Mouse (Mus musculus) small intestine, adult 2 months (tissue): Measurements from ENCODE around the gene Ajap1.

Experiments
- CTCF ChIP-seq: fragments of 200-500 bp; IDR thresholded peaks from 2 replicates; pipeline ENCODE4 v1.5.1; 2012; ENCODE audit warnings: low read depth, mild to moderate bottlenecking, control low read depth, inconsistent platforms, low read length, moderate library complexity, mixed read lengths; ENCODE audit not compliant: insufficient replicate concordance, insufficient read length; ENCODE audit errors: extremely low read depth
- POLR2A ChIP-seq: fragments of 200-500 bp; IDR thresholded peaks from 2 replicates; pipeline ENCODE4 v1.6.1; 2012; ENCODE audit warnings: low read depth, mild to moderate bottlenecking, control low read depth, inconsistent platforms, low read length, moderate library complexity

DNA sequence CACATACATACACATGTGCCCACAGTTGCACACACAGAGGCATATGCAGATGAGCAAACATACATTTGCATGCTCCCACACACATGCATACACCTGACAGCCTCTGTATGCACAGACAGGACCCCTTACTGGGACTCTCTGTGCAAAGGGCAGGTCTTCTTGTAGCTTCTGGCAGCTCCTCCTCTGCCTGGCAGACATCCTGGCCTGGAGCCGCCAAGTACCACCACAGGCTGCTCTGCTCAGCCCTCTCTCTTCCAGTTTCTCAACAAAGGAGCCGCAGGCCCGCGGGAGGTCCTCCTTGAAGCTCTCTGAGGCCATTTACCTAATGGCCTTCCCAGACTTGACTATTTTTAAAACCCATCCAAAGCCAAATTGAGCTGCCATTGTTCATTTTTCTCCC, 3.3 kb upstream of the Ajap1 start:
- TF ChIP-seq POLR2A (no peak), CTCF (no peak)
